Comparison of ENCODE assay signal across 15 mouse cellular contexts in the genomic region with DNA sequence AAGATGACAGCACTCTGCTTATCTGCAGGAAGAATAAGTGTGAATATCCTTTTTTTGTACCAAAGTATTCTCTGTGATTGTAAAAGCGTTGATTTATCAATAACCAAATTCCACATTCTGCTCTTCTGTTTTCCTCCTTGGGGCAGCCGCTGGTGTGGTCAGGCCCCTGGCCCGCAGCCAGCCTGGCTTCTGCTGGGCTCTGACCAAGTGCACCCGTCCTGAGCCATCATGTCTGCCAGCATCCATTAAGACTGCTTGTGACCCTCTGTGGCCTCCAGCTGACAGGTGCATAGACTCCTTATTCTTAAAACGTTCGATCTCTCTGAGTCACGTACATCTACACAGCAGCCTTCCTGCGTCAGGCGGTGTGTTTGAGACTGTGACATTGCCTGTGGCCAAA.
"Had no signal": no experiment of that assay in that cellular context is flagged by ENCODE, and none has a peak within 500 bp of the region (broad histone marks: within the 10 kb centered on the region; RNA-seq: fewer than 3 reads in every experiment).

No protein-coding gene starts in this region.

- DNase-seq: gastrocnemius, postnatal 14 days; gastrocnemius, postnatal 36 days; heart, adult 2 months; heart, postnatal 14 days; heart, postnatal 36 days; kidney, adult 18-20 months; kidney, adult 8-10 months; kidney, postnatal 10 days; kidney, postnatal 25 days; kidney, postnatal 4 days; liver; liver, embryonic 13.5 days had no signal

- ATAC-seq: hindbrain, postnatal 0 days; intestine, embryonic 15.5 days; intestine, postnatal 0 days had no signal
